8 mouse cellular contexts compared by ENCODE assay signal in the genomic region with DNA sequence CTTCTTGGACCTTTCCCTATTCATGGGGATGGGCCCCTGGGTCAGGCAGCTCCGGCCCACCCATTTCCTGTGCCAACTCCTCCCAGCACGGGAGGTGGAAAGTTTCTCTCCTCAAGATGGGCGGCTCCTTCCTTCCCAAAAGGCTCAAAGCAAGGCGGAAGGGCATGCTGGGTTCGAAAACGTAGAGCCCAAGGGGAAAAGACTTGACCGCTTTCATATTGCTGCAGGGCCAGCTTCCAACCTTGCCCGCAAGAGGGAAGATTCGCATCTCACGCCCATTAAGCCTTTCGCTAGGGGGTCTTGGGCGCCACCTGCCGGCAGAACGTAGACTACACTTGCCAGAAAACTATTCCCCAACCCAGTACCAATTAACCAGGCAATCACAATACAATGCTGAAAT. TPM values are rescaled to one million over a fixed set of nuclear protein-coding genes. Genes with fewer than 3 reads are reported as not detected.
DNase-seq lines count a peak whose midpoint lies in the region; ATAC-seq and TF ChIP-seq lines count a peak whose summit lies in the region.

No protein-coding gene starts in this region.

- no peaks in the 10 kb centered on the region for H3K27me3 ChIP-seq in MEL (ENCODE audit: control insufficient read depth in 1 of 2, insufficient read depth in 2 of 2, low read length in 2 of 2)
- H3K27me3 ChIP-seq in hindbrain, embryonic 14.5 days (ENCODE audit: control insufficient read depth, insufficient read depth, low read length) = no peaks in the 10 kb centered on the region

- peak overlapping the region; percentile 95 for H3K27ac ChIP-seq in MEL (ENCODE audit: control insufficient read depth, low read depth, low read length)
- H3K27ac ChIP-seq in hindbrain, embryonic 14.5 days = peak overlapping the region; percentile 95; the same call in 1 of the 2 replicates

- 4% methylated on average over 14 of the region's 14 CpGs for WGBS in hindbrain, embryonic 14.5 days

- peak; percentile 76 for TF ChIP-seq RAD21 in MEL (IDR thresholded peaks at IDR 0.05; ENCODE audit: low read depth, low read length)

- H3K79me2 ChIP-seq in MEL (ENCODE audit: control insufficient read depth, insufficient read depth, low read length, poor library complexity) = peaks cover 56% of the 10 kb centered on the region

- no peaks in the 10 kb centered on the region for H3K9me3 ChIP-seq in MEL (replicated peaks; ENCODE audit: insufficient read depth, low read length)
- no peaks in the 10 kb centered on the region for H3K9me3 ChIP-seq in hindbrain, embryonic 14.5 days (ENCODE audit: control insufficient read depth, low read length)

- peak overlapping the region; percentile 100 for H3K4me2 ChIP-seq in hindbrain, embryonic 14.5 days (replicated peaks)

- no peak for ATAC-seq in hindbrain, embryonic 14.5 days (ENCODE audit: low FRiP score)

- peaks cover 0 to 29% of the 10 kb centered on the region in 2 experiments; a peak in 2 of 4 replicates for H3K36me3 ChIP-seq in MEL (ENCODE audit: control insufficient read depth in 1 of 2, insufficient read depth in 2 of 2, low read length in 2 of 2)
- peaks cover 38% of the 10 kb centered on the region for H3K36me3 ChIP-seq in hindbrain, embryonic 14.5 days (replicated peaks; ENCODE audit: control insufficient read depth, insufficient read depth)

- no peak for TF ChIP-seq EP300 in MEL (IDR thresholded peaks at IDR 0.05; ENCODE audit: low read depth in 1 of 2, low read length in 2 of 2)

- H3K4me1 ChIP-seq in MEL (ENCODE audit: control insufficient read depth in 1 of 2, insufficient read depth in 2 of 2, low read length in 2 of 2) = peaks cover 3 to 46% of the 10 kb centered on the region in 2 experiments; a peak in 3 of 4 replicates
- H3K4me1 ChIP-seq in hindbrain, embryonic 14.5 days (replicated peaks; ENCODE audit: control insufficient read depth, insufficient read depth, low read length) = peaks cover 55% of the 10 kb centered on the region

- peak overlapping the region; percentile 85 for H3K9ac ChIP-seq in MEL (ENCODE audit: control insufficient read depth, low read depth, low read length, poor library complexity, severe bottlenecking)
- peak overlapping the region; percentile 99 for H3K9ac ChIP-seq in hindbrain, embryonic 14.5 days

- DNase-seq in MEL (ENCODE audit: low read depth, low spot score) = peak; percentile 88
- DNase-seq in cerebellum, postnatal 10 days = peak; percentile 94 to 97
- peak; percentile 87 to 89 for DNase-seq in frontal cortex, postnatal 36 days (ENCODE audit: low spot score in 2 of 2)
- peak; percentile 90 for DNase-seq in hindbrain, embryonic 14.5 days (ENCODE audit: low spot score)
- DNase-seq in layer of hippocampus, postnatal 25 days (ENCODE audit: extremely low spot score in 1 of 2, low spot score in 1 of 2) = peak; percentile 88 to 98
- peak; percentile 89 for DNase-seq in lung, postnatal 25 days (ENCODE audit: low spot score)
- peak; percentile 84 for DNase-seq in ovary, postnatal 36 days (ENCODE audit: low spot score)
- peak; percentile 73 to 92 for DNase-seq in thymus, postnatal 10 days (ENCODE audit: low spot score in 2 of 2)

- peak; percentile 92 to 96 (median 93) for TF ChIP-seq CTCF in MEL (IDR thresholded peaks at IDR 0.05 in 2 of 3, conservative IDR thresholded peaks at IDR 0.05 in 1 of 3; ENCODE audit: control insufficient read depth in 1 of 3, insufficient read depth in 1 of 3, low read depth in 2 of 3, low read length in 3 of 3, poor library complexity in 1 of 3, severe bottlenecking in 1 of 3)

- no peak for TF ChIP-seq POLR2A in MEL (IDR thresholded peaks at IDR 0.05; ENCODE audit: control insufficient read depth in 1 of 2, insufficient read depth in 1 of 2, low read depth in 1 of 2, low read length in 2 of 2, poor library complexity in 1 of 2)

- peak overlapping the region; percentile 51 to 68 for H3K4me3 ChIP-seq in MEL (ENCODE audit: control insufficient read depth in 1 of 2, insufficient read depth in 1 of 2, low read depth in 2 of 2, low read length in 2 of 2)
- H3K4me3 ChIP-seq in hindbrain, embryonic 14.5 days (replicated peaks; ENCODE audit: low read length) = peak overlapping the region; percentile 89

TF ChIP-seq in MEL, 35 proteins besides CTCF, POLR2A, EP300 and RAD21:
- TF ChIP-seq SMC3 (IDR thresholded peaks at IDR 0.05; ENCODE audit: low read depth, low read length) (peak; percentile 89), TBP (IDR thresholded peaks at IDR 0.05; ENCODE audit: low read depth, low read length) (peak; percentile 52; the same call in 1 of the 2 replicates), CHD1 (IDR thresholded peaks at IDR 0.05; ENCODE audit: low read depth, low read length) (no peak), RCOR1 (IDR thresholded peaks at IDR 0.05; ENCODE audit: low read depth, low read length) (no peak), ELF1 (IDR thresholded peaks at IDR 0.05; ENCODE audit: low read depth, low read length) (peak; percentile 31; the same call in 1 of the 2 replicates), MEF2A (IDR thresholded peaks at IDR 0.05; ENCODE audit: extremely low read depth, insufficient replicate concordance, low read depth, low read length, poor library complexity, severe bottlenecking) (no peak), TCF12 (IDR thresholded peaks at IDR 0.05; ENCODE audit: low read depth, low read length) (0 out of 2 replicates have a peak, but pooled peaks have one; percentile 9), MAZ (IDR thresholded peaks at IDR 0.05; ENCODE audit: low read depth, low read length) (peak; percentile 19; the same call in 1 of the 2 replicates), NELFE (IDR thresholded peaks at IDR 0.05; ENCODE audit: low read depth, low read length) (no peak), HCFC1 (IDR thresholded peaks at IDR 0.05; ENCODE audit: low read depth, low read length) (peak; percentile 65), UBTF (IDR thresholded peaks at IDR 0.05; ENCODE audit: borderline replicate concordance, insufficient read depth, low read depth, low read length) (no peak), ETS1 (IDR thresholded peaks at IDR 0.05; ENCODE audit: low read depth, low read length) (no peak), USF2 (IDR thresholded peaks at IDR 0.05; ENCODE audit: borderline replicate concordance in 1 of 2, insufficient read depth in 1 of 2, low read depth in 1 of 2, low read length in 2 of 2) (no peak), ZC3H11A (IDR thresholded peaks at IDR 0.05; ENCODE audit: low read depth, low read length) (peak; percentile 59), GABPA (IDR thresholded peaks at IDR 0.05; ENCODE audit: low read depth, low read length) (no peak), ZMIZ1 (IDR thresholded peaks at IDR 0.05; ENCODE audit: low read depth, low read length) (no peak), JUND (IDR thresholded peaks at IDR 0.05; ENCODE audit: low read depth, low read length) (no peak), MXI1 (IDR thresholded peaks at IDR 0.05; ENCODE audit: low read depth, low read length) (peak; percentile 73), SIN3A (IDR thresholded peaks at IDR 0.05; ENCODE audit: low read length) (peak; percentile 88)
TF ChIP-seq in MEL: peak in this region for 9.

RNA-seq across cellular contexts. Expression of a gene that starts 1.6 kb away (rescaled TPM):
- total RNA-seq in MEL (2012; rRNA removed) = 60.6 and 63.2 TPM in 2 replicates
- 100 to 1,000 TPM in 1 of 2 experiments, 10 to 100 TPM in 1; 77.3 to 113 TPM for polyA plus RNA-seq in MEL (2012; ENCODE audit: insufficient read depth in 1 of 2, insufficient read length in 2 of 2, low read depth in 1 of 2, low replicate concordance in 2 of 2, missing spikeins in 1 of 2)
- 9.2 and 12.5 TPM in 2 replicates for polyA plus RNA-seq in hindbrain, embryonic 14.5 days (2014; fragmentation: Nextera tagmentation; extraction: Ambion mirVana)
- total RNA-seq in layer of hippocampus, postnatal 25 days (2021) = 10 to 100 TPM; 14.6 to 17.2 TPM

RNA-seq across cellular contexts. Expression of a gene that starts 1.8 kb away (rescaled TPM):
- 29.6 and 35.9 TPM in 2 replicates for total RNA-seq in MEL (2012; rRNA removed)
- 10 to 100 TPM in 1 of 2 experiments, not detected in 1; 60.2 TPM for polyA plus RNA-seq in MEL (2012; ENCODE audit: insufficient read depth in 1 of 2, insufficient read length in 2 of 2, low read depth in 1 of 2, low replicate concordance in 2 of 2, missing spikeins in 1 of 2)
- polyA plus RNA-seq in hindbrain, embryonic 14.5 days (2014; fragmentation: Nextera tagmentation; extraction: Ambion mirVana) = 140 and 144 TPM in 2 replicates
- total RNA-seq in layer of hippocampus, postnatal 25 days (2021) = 10 to 100 TPM; 29.3 to 32.9 TPM

RNA-seq across cellular contexts. Expression of a gene that starts 13.0 kb away (rescaled TPM):
- total RNA-seq in MEL (2012; rRNA removed) = 0.39 TPM in 1 of 2 replicates, not detected in the other
- polyA plus RNA-seq in MEL (2012; ENCODE audit: insufficient read depth in 1 of 2, insufficient read length in 2 of 2, low read depth in 1 of 2, low replicate concordance in 2 of 2, missing spikeins in 1 of 2) = not detected
- 13.8 and 15.8 TPM in 2 replicates for polyA plus RNA-seq in hindbrain, embryonic 14.5 days (2014; fragmentation: Nextera tagmentation; extraction: Ambion mirVana)
- 10 to 100 TPM; 23.8 to 26.8 TPM for total RNA-seq in layer of hippocampus, postnatal 25 days (2021)

RNA-seq across cellular contexts. Expression of a gene that starts 23.5 kb away (rescaled TPM):
- 0.16 and 0.23 TPM in 2 replicates for total RNA-seq in MEL (2012; rRNA removed)
- under 1 TPM in 1 of 2 experiments, not detected in 1; 0.60 TPM for polyA plus RNA-seq in MEL (2012; ENCODE audit: insufficient read depth in 1 of 2, insufficient read length in 2 of 2, low read depth in 1 of 2, low replicate concordance in 2 of 2, missing spikeins in 1 of 2)
- polyA plus RNA-seq in hindbrain, embryonic 14.5 days (2014; fragmentation: Nextera tagmentation; extraction: Ambion mirVana) = 0.36 TPM in 1 of 2 replicates, not detected in the other
- not detected for total RNA-seq in layer of hippocampus, postnatal 25 days (2021)

RNA-seq across cellular contexts. Expression of a gene that starts 39.0 kb away (rescaled TPM):
- total RNA-seq in MEL (2012; rRNA removed) = 25.3 and 26.8 TPM in 2 replicates
- 10 to 100 TPM in 1 of 2 experiments, not detected in 1; 76.4 TPM for polyA plus RNA-seq in MEL (2012; ENCODE audit: insufficient read depth in 1 of 2, insufficient read length in 2 of 2, low read depth in 1 of 2, low replicate concordance in 2 of 2, missing spikeins in 1 of 2)
- polyA plus RNA-seq in hindbrain, embryonic 14.5 days (2014; fragmentation: Nextera tagmentation; extraction: Ambion mirVana) = 28.3 and 32.1 TPM in 2 replicates
- 10 to 100 TPM; 59.8 to 73.9 TPM for total RNA-seq in layer of hippocampus, postnatal 25 days (2021)

Comparison
In these comparisons a context has a peak if more than half of its experiments do, and no peak if none do; other contexts are left out.
1. RNA of a gene that starts 13.0 kb away (total RNA-seq): 23.8 to 26.8 TPM in layer of hippocampus, postnatal 25 days; 0.39 TPM in MEL; every median in the first group is over 10 times any median in the second.
2. Peak in every context shown above with its lines, with median percentiles within 50 percentile points of each other: DNase-seq.